Mouse (Mus musculus) CH12.LX (cell line): Measurements from ENCODE around the gene Gtf3c1.

ENCODE experiments used
- CTCF ChIP-seq, 2 experiments: IDR thresholded peaks in 1 of 2; conservative IDR thresholded peaks in 1 of 2; 2 replicates each; pipeline ENCODE4 v1.5.1; 2011 to 2012; ENCODE audit warnings: low read depth in 2 of 2, low read length in 2 of 2, improper control_type of control experiment in 1 of 2, inconsistent platforms in 1 of 2, mild to moderate bottlenecking in 1 of 2, moderate library complexity in 1 of 2
- EP300 ChIP-seq: IDR thresholded peaks from 2 replicates; pipeline ENCODE4 v1.6.1; 2011; ENCODE audit warnings: low read length, improper control_type of control experiment
- GABPA ChIP-seq: IDR thresholded peaks from 2 replicates; pipeline ENCODE4 v1.6.1; 2012; ENCODE audit warnings: low read depth, low read length, improper control_type of control experiment, inconsistent platforms; ENCODE audit not compliant: insufficient replicate concordance
- MAFK ChIP-seq: IDR thresholded peaks from 2 replicates; pipeline ENCODE4 v1.6.1; 2011; ENCODE audit warnings: low read length, improper control_type of control experiment; ENCODE audit not compliant: insufficient replicate concordance
- MAZ ChIP-seq: IDR thresholded peaks from 2 replicates; pipeline ENCODE4 v1.6.1; 2012; ENCODE audit warnings: low read depth, mild to moderate bottlenecking, inconsistent platforms, low read length, improper control_type of control experiment, moderate library complexity
- MXI1 ChIP-seq: IDR thresholded peaks from 2 replicates; pipeline ENCODE4 v1.6.1; 2011; ENCODE audit warnings: mild to moderate bottlenecking, low read depth, low read length, improper control_type of control experiment
- POLR2A ChIP-seq: IDR thresholded peaks from 2 replicates; pipeline ENCODE4 v1.6.1; 2011; ENCODE audit warnings: low read depth, mild to moderate bottlenecking, improper control_type of control experiment, low read length
- POLR2AphosphoS2 ChIP-seq: IDR thresholded peaks from 2 replicates; pipeline ENCODE4 v1.6.1; 2011; ENCODE audit warnings: low read depth, low read length, improper control_type of control experiment
- RAD21 ChIP-seq: IDR thresholded peaks from 2 replicates; pipeline ENCODE4 v1.6.1; 2011; ENCODE audit warnings: low read depth, mild to moderate bottlenecking, low read length, improper control_type of control experiment, moderate library complexity
- RCOR1 ChIP-seq: conservative IDR thresholded peaks from 2 replicates; pipeline ENCODE4 v1.6.1; 2012; ENCODE audit warnings: low read depth, mild to moderate bottlenecking, inconsistent platforms, low read length, improper control_type of control experiment
- USF1 ChIP-seq: IDR thresholded peaks from 2 replicates; pipeline ENCODE4 v1.6.1; 2014; ENCODE audit warnings: low read depth, mild to moderate bottlenecking, inconsistent platforms, low read length, improper control_type of control experiment
- ZKSCAN1 ChIP-seq: IDR thresholded peaks from 2 replicates; pipeline ENCODE4 v1.6.1; 2012; ENCODE audit warnings: low read depth, inconsistent platforms, low read length, improper control_type of control experiment, borderline replicate concordance

GRCm38 (mm10) chr7:125748186-125748585, 40.6 kb upstream of the Gtf3c1 start:
- TF ChIP-seq POLR2AphosphoS2 (no peak), CTCF (conservative IDR thresholded peaks at IDR 0.05 in 1 of 2, IDR thresholded peaks at IDR 0.05 in 1 of 2; ENCODE audit: low read depth in 2 of 2, low read length in 2 of 2) (peak; percentile 64 to 73), EP300 (no peak), MXI1 (no peak), POLR2A (no peak), RAD21 (peak; percentile 73), ZKSCAN1 (no peak), USF1 (no peak), GABPA (no peak), MAFK (no peak), RCOR1 (no peak), MAZ (no peak)
